Mouse (Mus musculus) yolk sac, embryonic 10.5 days (tissue): ENCODE data around the gene Ccdc12.

Source experiments
- DNase-seq: peaks from one replicate; pipeline ENCODE4 v3.0.0-alpha.2; 2017; ENCODE audit warnings: low spot score

The Ccdc12 gene

GRCm38 (mm10) chr9:110656249-110657221 lies at the start of gene Ccdc12:
TSS of gene Ccdc12 (plus strand) at chr9:110656503.
- peak; percentile 96 for DNase-seq

- no peak for DNase-seq
Observed at GRCm38 (mm10) chr9:110611471-110611870, 44.8 kb upstream of the Ccdc12 start.

GRCm38 (mm10) chr9:110617081-110617480 lies 39.2 kb upstream of the Ccdc12 start:
- no peak for DNase-seq

- DNase-seq = no peak
Observed at GRCm38 (mm10) chr9:110620180-110620579, 36.1 kb upstream of the Ccdc12 start.

- DNase-seq = no peak
Observed at GRCm38 (mm10) chr9:110620685-110621084, 35.6 kb upstream of the Ccdc12 start.

GRCm38 (mm10) chr9:110622621-110623219 lies 33.6 kb upstream of the Ccdc12 start:
- DNase-seq = no peak

- no peak for DNase-seq
Observed at GRCm38 (mm10) chr9:110623416-110624195, 32.7 kb upstream of the Ccdc12 start.

- DNase-seq = peak; percentile 88
Observed at GRCm38 (mm10) chr9:110624361-110625166, 31.7 kb upstream of the Ccdc12 start, which contains the start of gene Nradd. TSS of gene Nradd (minus strand) at chr9:110624452.

GRCm38 (mm10) chr9:110625350-110625908 lies 30.9 kb upstream of the Ccdc12 start:
- DNase-seq = no peak

GRCm38 (mm10) chr9:110630171-110630570 lies 26.1 kb upstream of the Ccdc12 start:
- DNase-seq = no peak

- no peak for DNase-seq
Observed at GRCm38 (mm10) chr9:110631191-110631590, 25.1 kb upstream of the Ccdc12 start.

- no peak for DNase-seq
Observed at GRCm38 (mm10) chr9:110631651-110632275, 24.5 kb upstream of the Ccdc12 start.

- no peak for DNase-seq
Observed at GRCm38 (mm10) chr9:110632671-110633070, 23.6 kb upstream of the Ccdc12 start.

- no peak for DNase-seq
Observed at GRCm38 (mm10) chr9:110633882-110634281, 22.4 kb upstream of the Ccdc12 start.

- peak; percentile 71 for DNase-seq
Observed at GRCm38 (mm10) chr9:110635225-110635624, 21.1 kb upstream of the Ccdc12 start.

- no peak for DNase-seq
Observed at GRCm38 (mm10) chr9:110638611-110639021, 17.7 kb upstream of the Ccdc12 start.

GRCm38 (mm10) chr9:110641006-110641405 lies 15.3 kb upstream of the Ccdc12 start:
- DNase-seq = no peak

- no peak for DNase-seq
Observed at GRCm38 (mm10) chr9:110642812-110643524, 13.3 kb upstream of the Ccdc12 start.

GRCm38 (mm10) chr9:110643787-110644186 lies 12.5 kb upstream of the Ccdc12 start:
- DNase-seq = no peak

- DNase-seq = no peak
Observed at GRCm38 (mm10) chr9:110644295-110644694, 12.0 kb upstream of the Ccdc12 start.
